ENCODE assay signal across 27 mouse cellular contexts in genomic region chr10:40937569-40937968, GRCm38 (mm10). TPM values are rescaled to one million over a fixed set of nuclear protein-coding genes. Genes with fewer than 3 reads are reported as not detected.
"Had no signal": no experiment of that assay in that cellular context is flagged by ENCODE, and none has a peak within 500 bp of the region (broad histone marks: within the 10 kb centered on the region; RNA-seq: fewer than 3 reads in every experiment).

No protein-coding gene starts in this region.

- ATAC-seq: liver, postnatal 0 days; lung, postnatal 0 days; midbrain, embryonic 15.5 days had no signal

- H3K4me3 ChIP-seq: layer of hippocampus, adult 2 months; limb, embryonic 12.5 days; limb, embryonic 15.5 days; midbrain, embryonic 12.5 days; midbrain, embryonic 15.5 days; myocyte; neural tube, embryonic 13.5 days; stomach, embryonic 15.5 days had no signal

- H3K4me1 ChIP-seq: limb, embryonic 12.5 days; limb, embryonic 15.5 days; stomach, embryonic 15.5 days had no signal

- H3K4me2 ChIP-seq: limb, embryonic 12.5 days; limb, embryonic 15.5 days; liver, embryonic 11.5 days; lung, embryonic 14.5 days; midbrain, embryonic 12.5 days; midbrain, embryonic 15.5 days; neural tube, embryonic 13.5 days; stomach, embryonic 15.5 days had no signal

- H3K9ac ChIP-seq: limb, embryonic 12.5 days; limb, embryonic 15.5 days; liver, embryonic 14.5 days; liver, postnatal 0 days; lung, embryonic 14.5 days; midbrain, embryonic 12.5 days; midbrain, embryonic 15.5 days; neural tube, embryonic 13.5 days; stomach, embryonic 15.5 days had no signal

- H3K27me3 ChIP-seq: limb, embryonic 12.5 days; limb, embryonic 15.5 days; midbrain, embryonic 12.5 days; midbrain, embryonic 15.5 days; neural tube, embryonic 13.5 days; stomach, embryonic 15.5 days had no signal

- H3K9me3 ChIP-seq: limb, embryonic 12.5 days; limb, embryonic 15.5 days; midbrain, embryonic 12.5 days; midbrain, embryonic 15.5 days; neural tube, embryonic 13.5 days; stomach, embryonic 15.5 days had no signal

- DNase-seq: kidney, adult 2 months; kidney, postnatal 25 days; layer of hippocampus, adult 9-11 months; layer of hippocampus, postnatal 36 days; left cerebral cortex, postnatal 4 days; liver, postnatal 0 days; lung, embryonic 14.5 days; right cerebral cortex, adult 18-20 months; right cerebral cortex, postnatal 25 days; spleen, adult 18-20 months; thymus, postnatal 25 days had no signal

- H3K27ac ChIP-seq: kidney, postnatal 0 days; limb, embryonic 12.5 days; limb, embryonic 15.5 days; liver, embryonic 14.5 days; macrophage; midbrain, embryonic 12.5 days; midbrain, embryonic 15.5 days; neural tube, embryonic 13.5 days; stomach, embryonic 15.5 days had no signal

RNA-seq across cellular contexts. Expression of gene Wasf1, which starts 54.3 kb away (rescaled TPM):
- total RNA-seq: megakaryocyte, adult 5-6 weeks; monocyte, adult 5-6 weeks; neutrophil, adult 5-6 weeks had no signal
- polyA plus RNA-seq: macrophage had no signal
